Mouse (Mus musculus): Measurements from ENCODE around the gene Mvb12b.

GRCm38 (mm10) chr2:33789732-33790131 is 98.0 kb downstream of the Mvb12b start:
- TF ChIP-seq CTCF (IDR thresholded peaks at IDR 0.05; ENCODE audit: low read depth, low read length) (no peak), GATA1 (IDR thresholded peaks at IDR 0.05; ENCODE audit: borderline replicate concordance, low read length) (no peak), TAL1 (conservative IDR thresholded peaks at IDR 0.05; ENCODE audit: low read depth, low read length) (no peak)
